24 mouse cellular contexts compared by ENCODE assay signal in the genomic region with DNA sequence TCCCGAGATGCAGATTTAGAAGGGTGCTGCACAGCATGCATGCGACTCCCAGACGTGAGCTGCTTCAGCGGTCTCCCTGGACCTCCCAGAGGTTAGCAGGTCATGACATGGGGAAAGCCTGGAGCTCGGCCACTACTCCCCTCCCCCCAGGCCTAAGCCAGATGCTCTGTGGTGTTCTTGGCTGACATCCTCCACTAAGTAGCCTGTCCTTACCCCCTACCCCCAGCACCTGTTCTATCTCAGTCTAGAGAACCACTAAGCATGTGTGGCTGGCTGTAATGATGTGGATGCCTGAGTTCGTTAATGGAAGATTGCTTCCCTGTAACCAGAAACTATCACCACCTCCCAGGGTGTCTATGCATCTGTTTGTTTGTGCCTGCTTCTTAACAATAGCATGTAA.
A peak's percentile ranks its signal among the peaks of the same experiment; 100 is the strongest.
DNase-seq lines count a peak whose midpoint lies in the region; ATAC-seq and TF ChIP-seq lines count a peak whose summit lies in the region.
"Had no signal": no experiment of that assay in that cellular context is flagged by ENCODE, and none has a peak within 500 bp of the region (broad histone marks: within the 10 kb centered on the region; RNA-seq: fewer than 3 reads in every experiment).

No protein-coding gene starts in this region.

- TF ChIP-seq CTCF in kidney, postnatal 0 days (IDR thresholded peaks at IDR 0.05; ENCODE audit: low read depth): no peak

- 47% methylated on average over 6 of the region's 6 CpGs for WGBS in heart, embryonic 10.5 days
- WGBS in kidney, postnatal 0 days: 42% methylated on average over 6 of the region's 6 CpGs

- peaks cover 18% of the 10 kb centered on the region for H3K4me1 ChIP-seq in heart, embryonic 10.5 days
- H3K4me1 ChIP-seq in kidney, postnatal 0 days (replicated peaks; ENCODE audit: insufficient read depth, low read length): no peaks in the 10 kb centered on the region
- H3K4me1 ChIP-seq: limb, embryonic 12.5 days; neural tube, embryonic 12.5 days had no signal

- 0 out of 2 replicates have a peak overlapping the region, but pooled peaks have one; percentile 1 for H3K27ac ChIP-seq in heart, embryonic 10.5 days
- H3K27ac ChIP-seq in kidney, postnatal 0 days: no peak overlapping the region
- H3K27ac ChIP-seq: embryonic facial prominence, embryonic 13.5 days; forebrain, embryonic 15.5 days; limb, embryonic 12.5 days; neural tube, embryonic 12.5 days; stomach, postnatal 0 days had no signal

- H3K4me3 ChIP-seq in heart, embryonic 10.5 days: no peak overlapping the region
- H3K4me3 ChIP-seq in kidney, postnatal 0 days (replicated peaks; ENCODE audit: low read depth, low read length): no peak overlapping the region
- H3K4me3 ChIP-seq: embryonic facial prominence, embryonic 13.5 days; forebrain, embryonic 15.5 days; heart, embryonic 12.5 days; limb, embryonic 12.5 days; neural tube, embryonic 12.5 days had no signal

- no peaks in the 10 kb centered on the region for H3K36me3 ChIP-seq in heart, embryonic 10.5 days
- no peaks in the 10 kb centered on the region for H3K36me3 ChIP-seq in kidney, postnatal 0 days (ENCODE audit: insufficient read depth, low read length)
- H3K36me3 ChIP-seq: embryonic facial prominence, embryonic 13.5 days; forebrain, embryonic 15.5 days; heart, embryonic 12.5 days; limb, embryonic 12.5 days; neural tube, embryonic 12.5 days had no signal

- H3K4me2 ChIP-seq in kidney, postnatal 0 days (ENCODE audit: low read length): no peak overlapping the region
- H3K4me2 ChIP-seq: embryonic facial prominence, embryonic 13.5 days; forebrain, embryonic 15.5 days; heart, embryonic 12.5 days; limb, embryonic 12.5 days; liver, embryonic 11.5 days; midbrain, embryonic 11.5 days; neural tube, embryonic 12.5 days had no signal

- no peaks in the 10 kb centered on the region for H3K27me3 ChIP-seq in heart, embryonic 10.5 days (ENCODE audit: insufficient read depth, poor library complexity, severe bottlenecking)
- H3K27me3 ChIP-seq in kidney, postnatal 0 days (ENCODE audit: insufficient read depth, low read length): no peaks in the 10 kb centered on the region
- H3K27me3 ChIP-seq: embryonic facial prominence, embryonic 13.5 days; forebrain, embryonic 15.5 days; heart, embryonic 12.5 days; neural tube, embryonic 12.5 days had no signal

- H3K9me3 ChIP-seq in heart, embryonic 10.5 days: no peaks in the 10 kb centered on the region
- H3K9me3 ChIP-seq in kidney, postnatal 0 days (replicated peaks; ENCODE audit: low read length): no peaks in the 10 kb centered on the region
- H3K9me3 ChIP-seq: embryonic facial prominence, embryonic 13.5 days; forebrain, embryonic 15.5 days; heart, embryonic 12.5 days; limb, embryonic 12.5 days; neural tube, embryonic 12.5 days had no signal

- DNase-seq in heart, embryonic 10.5 days (ENCODE audit: low spot score): no peak
- DNase-seq in heart, adult 9 months (ENCODE audit: low spot score in 2 of 2): no peak
- peak; percentile 14 for DNase-seq in kidney, postnatal 0 days (ENCODE audit: low spot score)
- no peak for DNase-seq in kidney, postnatal 4 days
- peak; percentile 46 for DNase-seq in Muller cell, postnatal 12 days (ENCODE audit: inconsistent ontology term)
- DNase-seq in retina, embryonic 14.5 days (ENCODE audit: low spot score): peak; percentile 49
- DNase-seq in thymus, adult 18-20 months: no peak
- DNase-seq: adrenal gland, adult 2 months; cerebellum, adult 11-12 months; cerebellum, postnatal 36 days; embryo, embryonic 11 days; gastrocnemius, postnatal 10 days; heart, postnatal 10 days; liver, postnatal 0 days had no signal

- ATAC-seq in kidney, postnatal 0 days (replicated peaks; ENCODE audit: low FRiP score, low read depth): no peak; the same call in 1 of the 2 replicates
- ATAC-seq: intestine, postnatal 0 days; liver, postnatal 0 days; lung, postnatal 0 days had no signal

- no peak overlapping the region for H3K9ac ChIP-seq in kidney, postnatal 0 days (ENCODE audit: low read depth, low read length)
- H3K9ac ChIP-seq: embryonic facial prominence, embryonic 13.5 days; forebrain, embryonic 15.5 days; heart, embryonic 12.5 days; limb, embryonic 12.5 days; liver, postnatal 0 days; neural tube, embryonic 12.5 days had no signal

Comparison
In these comparisons a context has a peak if more than half of its experiments do, and no peak if none do; other contexts are left out.
1. DNase-seq: peak in kidney, postnatal 0 days (single experiment), Muller cell, postnatal 12 days (single experiment) and retina, embryonic 14.5 days (single experiment); none in heart, embryonic 10.5 days (single experiment), heart, adult 9 months (0 of 2), kidney, postnatal 4 days (0 of 2) and thymus, adult 18-20 months (0 of 2).